Mouse (Mus musculus) forebrain, embryonic 15.5 days (tissue): ENCODE measurements around the gene Olfr826. TPM values are rescaled to one million over a fixed set of nuclear protein-coding genes. Genes with fewer than 3 reads are reported as not detected.
"Not testable (repeated sequence)": the region's sequence is repeated elsewhere in the genome, so short reads cannot be mapped to it uniquely, and the experiment has no call there.

ENCODE experiments used
- ATAC-seq: fragments of 200-750 bp; cut with Nextera tagmentation; replicated peaks from 2 replicates; pipeline ENCODE4 v1.8.0; 2017; ENCODE audit warnings: mild to moderate bottlenecking, moderate TSS enrichment, moderate library complexity
- H3K27ac ChIP-seq: fragments of 300-500 bp; sonication (generic); replicated peaks from 2 replicates; pipeline ENCODE4 v1.5.1; 2015; ENCODE audit warnings: mild to moderate bottlenecking, inconsistent platforms
- H3K27me3 ChIP-seq: fragments of 300-500 bp; sonication (generic); 2 replicates; pipeline ENCODE4 v1.6.1; 2015; ENCODE audit warnings: inconsistent platforms
- H3K36me3 ChIP-seq: fragments of 300-500 bp; sonication (generic); 2 replicates; pipeline ENCODE4 v1.6.1; 2015; ENCODE audit warnings: mild to moderate bottlenecking, inconsistent platforms
- H3K4me1 ChIP-seq: fragments of 300-500 bp; sonication (generic); 2 replicates; pipeline ENCODE4 v1.6.1; 2015; ENCODE audit warnings: inconsistent platforms
- H3K4me2 ChIP-seq: fragments of 300-500 bp; sonication (generic); replicated peaks from 2 replicates; pipeline ENCODE4 v1.6.1; 2015; ENCODE audit warnings: mild to moderate bottlenecking, inconsistent platforms
- H3K4me3 ChIP-seq: fragments of 300-500 bp; sonication (generic); 2 replicates; pipeline ENCODE4 v1.5.1; 2015; ENCODE audit warnings: mild to moderate bottlenecking, inconsistent platforms
- H3K9ac ChIP-seq: fragments of 300-500 bp; sonication (generic); replicated peaks from 2 replicates; pipeline ENCODE4 v1.6.1; 2015; ENCODE audit warnings: mild to moderate bottlenecking, inconsistent platforms
- H3K9me3 ChIP-seq: fragments of 300-500 bp; sonication (generic); 2 replicates; pipeline ENCODE4 v1.6.1; 2016; ENCODE audit warnings: inconsistent platforms
- WGBS: fragments of 180-500 bp; shearing (Covaris S2); methylation state at CpG from one replicate; pipeline ENCODE4 v1.1.7; 2015; ENCODE audit warnings: mixed read lengths; 5-methylcytosine and 5-hydroxymethylcytosine counted together
- polyA plus RNA-seq: library from polyadenylated mRNA; unstranded; fragments of >200 nt; fragmentation: Nextera tagmentation; extraction: Ambion mirVana; gene quantifications from 2 replicates; pipeline ENCODE4 v1.2.1, GENCODE M21; 2015

The Olfr826 gene
- not detected in 2 replicates for polyA plus RNA-seq

DNA sequence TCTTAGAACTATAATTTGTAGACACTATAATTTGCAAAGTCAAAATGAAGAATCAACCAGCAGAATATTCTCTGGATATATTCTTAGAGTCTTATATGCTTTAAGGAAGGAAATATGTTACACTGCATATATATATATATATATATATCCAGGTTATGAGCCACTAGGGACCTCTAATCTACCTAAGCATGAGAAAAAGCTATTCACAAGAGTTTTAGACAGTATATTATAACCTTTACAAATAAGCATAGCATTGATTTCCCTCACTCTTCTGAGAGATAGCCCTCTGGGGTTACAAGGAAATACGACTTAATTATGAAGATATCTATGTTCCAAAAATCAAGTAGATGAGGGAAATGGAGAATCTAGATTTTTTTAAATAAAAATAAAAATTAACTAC is at the start of gene Olfr826:
Gene Olfr826 (minus strand): TSS at position 101 of the 400 bp plus-strand sequence.
- Histone ChIP-seq H3K27ac (no peak within 1 kb of the TSS), H3K4me3 (no peak within 1 kb of the TSS), H3K9ac (no peak within 1 kb of the TSS), H3K27me3 (no peaks in the 10 kb centered on the region), H3K36me3 (no peaks in the 10 kb centered on the region), H3K9me3 (no peaks in the 10 kb centered on the region), H3K4me1 (no peaks in the 10 kb centered on the region), H3K4me2 (no peak within 1 kb of the TSS)
- ATAC-seq: no peak
- WGBS: 67% methylated on average over 1 of the region's 1 CpGs

DNA sequence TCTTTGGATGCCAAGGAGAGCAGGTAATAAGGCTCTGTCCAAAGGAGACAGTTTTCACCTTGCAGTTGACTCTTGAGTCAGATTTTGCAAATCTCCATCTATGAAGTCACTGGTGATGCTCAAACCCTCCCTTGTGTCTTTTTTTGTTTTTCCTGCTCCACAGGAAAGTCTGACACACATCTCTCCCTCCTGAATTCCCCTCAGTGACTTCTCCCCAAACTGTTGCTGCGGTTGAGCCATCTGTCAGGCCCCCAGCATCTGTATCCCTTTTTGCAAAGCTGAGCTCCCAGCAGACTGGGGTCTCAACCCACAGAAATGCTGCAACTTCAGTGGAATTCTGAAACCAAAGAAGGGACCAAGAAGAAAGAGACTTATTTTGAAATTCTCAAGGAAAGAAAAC is 48.1 kb upstream of the Olfr826 start:
- no peaks in the 10 kb centered on the region for H3K27me3 ChIP-seq
- H3K9ac ChIP-seq: no peak overlapping the region
- no peaks in the 10 kb centered on the region for H3K36me3 ChIP-seq
- 63% methylated on average over 1 of the region's 1 CpGs for WGBS
- H3K27ac ChIP-seq: no peak overlapping the region
- no peak overlapping the region for H3K4me2 ChIP-seq
- no peaks in the 10 kb centered on the region for H3K4me1 ChIP-seq
- no peaks in the 10 kb centered on the region for H3K9me3 ChIP-seq
- H3K4me3 ChIP-seq: no peak overlapping the region
- ATAC-seq: no peak

DNA sequence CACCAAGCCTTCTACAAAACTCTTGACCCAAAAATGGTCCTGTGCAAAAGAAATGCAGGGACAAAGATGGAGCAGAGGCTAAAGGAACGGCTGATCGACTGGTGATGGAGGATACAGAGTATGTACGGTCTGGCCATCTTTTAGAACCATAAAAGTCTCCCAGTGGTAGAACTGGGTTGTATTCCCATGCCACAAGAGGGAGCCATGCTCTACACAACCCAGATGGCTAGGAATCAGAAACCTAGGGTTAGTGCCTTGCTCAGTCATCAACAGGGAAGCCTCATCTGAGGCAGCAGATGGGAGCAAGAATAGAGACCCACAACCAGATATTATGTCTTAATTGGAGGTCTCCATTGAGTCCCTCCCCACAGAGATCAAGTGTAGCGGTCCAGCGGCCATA is 45.6 kb upstream of the Olfr826 start:
- Histone ChIP-seq H3K27me3 (no peaks in the 10 kb centered on the region), H3K9ac (no peak overlapping the region), H3K27ac (no peak overlapping the region), H3K9me3 (no peaks in the 10 kb centered on the region), H3K36me3 (no peaks in the 10 kb centered on the region), H3K4me1 (no peaks in the 10 kb centered on the region), H3K4me3 (no peak overlapping the region), H3K4me2 (no peak overlapping the region)
- WGBS: 92% methylated on average over 5 of the region's 5 CpGs
- ATAC-seq: no peak; the same call in 1 of the 2 replicates

DNA sequence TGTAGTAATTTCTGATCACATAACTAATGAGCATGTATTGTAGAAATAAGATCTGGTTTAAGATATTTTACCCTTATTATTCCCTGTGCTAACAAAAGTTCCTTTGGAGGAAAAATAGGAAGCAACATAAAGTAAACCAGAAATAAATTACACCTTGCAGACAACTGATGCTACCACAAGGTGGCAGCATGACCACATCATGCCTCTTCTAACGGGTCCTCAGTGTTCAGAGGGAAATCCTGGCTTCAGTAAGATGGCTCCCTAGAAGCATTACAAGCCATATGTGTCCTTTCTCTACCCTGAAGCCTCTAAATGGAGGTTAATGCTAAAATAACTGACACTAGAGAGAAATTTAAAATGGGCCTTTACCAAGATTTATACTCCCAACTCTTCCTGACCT is 44.3 kb upstream of the Olfr826 start:
- H3K4me1 ChIP-seq: no peaks in the 10 kb centered on the region
- H3K4me3 ChIP-seq: no peak overlapping the region
- WGBS: 3% methylated on average over 1 of the region's 1 CpGs
- H3K36me3 ChIP-seq: no peaks in the 10 kb centered on the region
- peak; percentile 96 for ATAC-seq
- H3K27me3 ChIP-seq: no peaks in the 10 kb centered on the region
- H3K27ac ChIP-seq: no peak overlapping the region
- H3K9ac ChIP-seq: no peak overlapping the region
- H3K9me3 ChIP-seq: no peaks in the 10 kb centered on the region
- no peak overlapping the region for H3K4me2 ChIP-seq

DNA sequence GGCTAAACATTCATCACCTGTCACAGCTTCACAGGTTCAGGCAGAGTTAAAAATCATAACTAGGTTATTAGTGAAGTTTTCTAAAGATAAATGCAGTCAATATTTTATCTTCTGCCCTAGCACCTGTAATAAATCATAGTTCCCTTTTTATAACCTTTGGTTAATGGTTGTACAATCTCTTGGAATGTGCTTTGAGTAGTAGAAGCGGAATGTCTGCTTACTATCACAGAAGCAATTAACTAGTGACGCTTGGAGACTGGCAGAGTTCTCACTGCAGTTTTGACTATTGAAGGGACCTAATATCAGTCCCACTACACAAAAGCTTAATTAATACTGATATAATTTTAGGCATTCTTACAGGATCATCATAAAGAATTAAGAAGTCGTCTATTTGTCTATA is 41.0 kb upstream of the Olfr826 start:
- ATAC-seq: no peak
- no peaks in the 10 kb centered on the region for H3K4me1 ChIP-seq
- no peak overlapping the region for H3K4me3 ChIP-seq
- H3K9me3 ChIP-seq: no peaks in the 10 kb centered on the region
- no peaks in the 10 kb centered on the region for H3K27me3 ChIP-seq
- H3K27ac ChIP-seq: no peak overlapping the region
- H3K4me2 ChIP-seq: no peak overlapping the region
- WGBS: 89% methylated on average over 3 of the region's 3 CpGs
- H3K36me3 ChIP-seq: no peaks in the 10 kb centered on the region
- H3K9ac ChIP-seq: no peak overlapping the region

DNA sequence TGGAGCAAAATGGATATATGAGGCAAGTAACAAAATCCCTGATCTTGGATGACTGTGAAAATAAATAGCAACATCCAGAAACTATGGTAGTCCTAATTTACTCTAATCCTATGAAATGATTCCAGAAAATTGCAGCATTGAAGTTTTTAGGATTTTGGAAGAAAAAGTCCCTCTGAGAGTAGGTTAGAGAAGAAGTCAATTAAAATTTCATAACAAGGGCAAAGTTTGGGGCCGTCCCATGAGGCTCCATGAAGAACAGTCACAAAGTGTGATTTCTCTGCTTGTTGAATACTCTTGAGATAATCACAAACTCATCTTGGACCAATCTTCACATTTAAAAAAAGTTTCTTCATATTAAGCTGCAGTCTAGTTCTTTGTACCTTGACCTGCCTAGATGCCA is 30.3 kb upstream of the Olfr826 start, which contains the start of gene Olfr827:
Gene Olfr827 (minus strand): TSS at position 101 of the 400 bp plus-strand sequence.
- Histone ChIP-seq H3K27ac (no peak within 1 kb of the TSS), H3K4me1 (no peaks in the 10 kb centered on the region), H3K9me3 (no peaks in the 10 kb centered on the region), H3K4me3 (no peak within 1 kb of the TSS), H3K27me3 (no peaks in the 10 kb centered on the region), H3K9ac (no peak within 1 kb of the TSS), H3K36me3 (no peaks in the 10 kb centered on the region), H3K4me2 (no peak within 1 kb of the TSS)
- no peak for ATAC-seq
- 79% methylated on average over 1 of the region's 1 CpGs for WGBS

DNA sequence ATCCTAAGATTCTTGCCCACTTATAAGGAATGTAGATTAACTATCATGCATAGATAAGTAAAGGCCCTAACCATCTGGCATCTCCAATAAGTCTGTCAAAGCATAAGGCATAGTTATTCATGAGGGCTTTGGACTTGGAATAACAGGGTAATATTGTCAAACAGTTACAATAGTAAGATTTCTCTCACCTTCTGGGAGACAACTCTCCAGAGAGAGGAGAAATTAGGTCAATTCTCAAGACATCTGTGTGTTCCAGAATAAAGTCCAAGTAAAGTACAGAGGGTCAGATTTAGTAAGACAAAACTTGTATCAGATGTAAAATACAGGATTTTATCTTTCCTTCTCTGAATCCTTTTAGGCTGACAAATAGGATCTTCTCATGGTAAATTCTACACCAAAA is 17.3 kb downstream of the Olfr826 start, which contains the start of gene Olfr825:
Gene Olfr825 (minus strand): TSS at position 101 of the 400 bp plus-strand sequence.
- H3K27me3 ChIP-seq: no peaks in the 10 kb centered on the region
- H3K9me3 ChIP-seq: no peaks in the 10 kb centered on the region
- no peak within 1 kb of the TSS for H3K4me3 ChIP-seq
- no peak within 1 kb of the TSS for H3K9ac ChIP-seq
- no peaks in the 10 kb centered on the region for H3K36me3 ChIP-seq
- H3K27ac ChIP-seq: no peak within 1 kb of the TSS
- H3K4me2 ChIP-seq: no peak within 1 kb of the TSS
- no peak for ATAC-seq
- no peaks in the 10 kb centered on the region for H3K4me1 ChIP-seq

DNA sequence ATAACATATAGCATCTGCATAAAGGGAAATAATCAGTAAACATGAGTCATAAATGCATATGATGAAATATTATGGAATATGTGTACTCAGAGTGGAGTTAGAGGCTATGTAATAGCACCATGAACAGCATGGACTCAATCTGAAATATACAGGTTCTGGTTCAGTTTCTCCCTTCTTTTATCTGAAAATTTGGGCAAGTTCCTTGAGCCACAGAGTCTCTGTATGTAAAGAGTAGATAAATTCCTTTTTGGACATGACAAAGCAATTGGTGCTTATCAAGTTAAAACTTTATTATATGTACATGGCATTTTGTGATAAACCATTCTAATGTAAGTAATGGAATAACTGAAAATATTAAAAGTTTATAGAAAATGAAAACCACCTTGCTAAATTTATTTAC is 18.8 kb downstream of the Olfr826 start:
- Histone ChIP-seq H3K9me3 (no peaks in the 10 kb centered on the region), H3K36me3 (no peaks in the 10 kb centered on the region), H3K4me2 (no peak overlapping the region), H3K4me3 (no peak overlapping the region), H3K27ac (no peak overlapping the region), H3K9ac (no peak overlapping the region), H3K4me1 (no peaks in the 10 kb centered on the region), H3K27me3 (no peaks in the 10 kb centered on the region)
- no peak for ATAC-seq

DNA sequence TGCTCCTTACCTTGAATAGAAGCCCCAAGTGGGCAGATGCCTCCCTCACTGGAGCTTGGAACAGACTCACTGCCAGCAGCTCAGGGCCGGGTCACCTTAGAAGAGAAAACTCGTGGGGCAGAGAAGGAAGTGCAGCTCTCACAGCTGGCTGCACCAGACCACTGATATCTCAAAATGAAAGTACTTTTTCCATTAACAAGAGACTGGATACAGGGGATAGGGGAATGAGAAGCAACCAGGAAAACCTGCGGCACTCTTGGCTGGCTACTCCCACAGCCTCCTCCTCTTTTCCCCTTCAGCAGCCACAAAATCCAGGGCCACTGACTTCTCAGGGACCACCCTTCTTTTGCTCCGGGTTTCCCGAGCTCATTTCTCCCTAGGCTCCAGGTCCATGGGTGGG is 39.9 kb downstream of the Olfr826 start:
- H3K36me3 ChIP-seq: no peaks in the 10 kb centered on the region
- H3K4me2 ChIP-seq: no peak overlapping the region
- H3K27me3 ChIP-seq: no peaks in the 10 kb centered on the region
- H3K27ac ChIP-seq: no peak overlapping the region
- 85% methylated on average over 5 of the region's 5 CpGs for WGBS
- no peak overlapping the region for H3K9ac ChIP-seq
- no peak overlapping the region for H3K4me3 ChIP-seq
- H3K9me3 ChIP-seq: no peaks in the 10 kb centered on the region
- H3K4me1 ChIP-seq: no peaks in the 10 kb centered on the region
- ATAC-seq: no peak

DNA sequence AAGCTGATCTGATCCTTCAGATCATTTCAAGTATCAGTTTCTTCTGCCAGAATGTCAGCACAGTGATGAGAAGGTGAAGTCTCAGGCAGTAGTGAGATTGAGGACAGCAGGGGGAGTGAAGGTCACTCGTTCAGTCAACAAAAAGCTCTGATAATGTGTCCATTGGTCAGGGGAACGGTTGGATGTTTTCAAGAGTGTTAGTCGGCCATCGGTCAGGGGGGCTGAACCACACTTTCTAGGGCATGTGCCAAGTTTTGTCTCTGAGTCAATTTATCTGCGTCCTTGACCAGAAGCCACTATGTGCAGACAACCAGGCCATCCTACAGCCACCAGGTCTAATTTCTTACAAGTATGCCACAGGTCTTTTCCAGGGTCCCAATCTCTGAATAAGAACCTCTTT is 41.5 kb downstream of the Olfr826 start:
- H3K9me3 ChIP-seq: not testable (repeated sequence)

DNA sequence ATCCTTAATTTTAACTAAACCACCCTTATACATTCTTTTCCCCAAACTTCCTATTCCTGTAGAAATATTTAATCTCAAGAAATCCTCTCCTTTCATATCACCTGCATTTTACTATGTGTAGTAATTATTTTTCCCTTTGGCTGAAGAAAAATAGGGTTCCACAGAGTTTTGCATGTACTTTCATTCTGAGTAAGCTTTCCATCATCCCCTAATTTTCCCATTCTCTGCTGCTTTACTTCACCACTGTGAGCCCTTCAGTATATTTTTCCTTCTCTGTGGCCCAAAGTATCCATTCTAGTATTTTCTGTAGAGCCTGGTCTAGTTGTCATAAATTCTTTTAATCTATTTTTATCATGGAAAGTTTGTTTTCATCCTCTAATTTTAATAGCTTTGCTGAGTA is 49.2 kb downstream of the Olfr826 start:
- Histone ChIP-seq H3K9me3 (no peaks in the 10 kb centered on the region), H3K4me1 (no peaks in the 10 kb centered on the region), H3K9ac (no peak overlapping the region), H3K27ac (no peak overlapping the region), H3K4me2 (no peak overlapping the region), H3K4me3 (no peak overlapping the region), H3K36me3 (no peaks in the 10 kb centered on the region), H3K27me3 (no peaks in the 10 kb centered on the region)
- no peak for ATAC-seq

More for the DNA sequence above, 41.5 kb downstream of the Olfr826 start:
- H3K36me3 ChIP-seq, H3K4me1 ChIP-seq, ATAC-seq, H3K27ac ChIP-seq, H3K4me3 ChIP-seq, H3K4me2 ChIP-seq, H3K27me3 ChIP-seq, H3K9ac ChIP-seq: not testable (repeated sequence)
- WGBS: 90% methylated on average over 5 of the region's 5 CpGs

DNA sequence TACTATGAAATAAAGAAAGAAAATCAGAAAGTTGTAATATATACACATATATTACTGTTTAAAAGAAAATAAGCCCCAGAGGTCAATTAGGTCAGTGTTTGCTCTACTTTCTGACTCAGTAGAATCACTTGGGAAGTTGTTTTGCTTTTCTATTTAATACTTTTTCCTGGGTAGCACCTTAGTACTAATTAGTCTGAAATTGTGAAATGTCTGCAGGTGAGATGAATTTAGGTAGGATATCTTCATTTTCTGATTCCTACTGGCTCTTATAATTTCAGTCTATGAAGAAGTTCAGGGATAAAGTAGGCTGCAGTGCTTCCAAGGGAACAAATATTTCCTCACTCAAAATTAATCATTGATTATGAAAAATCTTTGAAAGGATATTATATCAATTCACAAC is 54.1 kb downstream of the Olfr826 start, which contains the start of gene Olfr824:
Gene Olfr824 (minus strand): TSS at position 101 of the 400 bp plus-strand sequence.
- not testable (repeated sequence) for H3K4me3 ChIP-seq, ATAC-seq

More for the DNA sequence above, 54.1 kb downstream of the Olfr826 start, which contains the start of gene Olfr824:
- not testable (repeated sequence) for H3K9me3 ChIP-seq, H3K36me3 ChIP-seq, H3K4me2 ChIP-seq, H3K9ac ChIP-seq, H3K4me1 ChIP-seq, H3K27me3 ChIP-seq, H3K27ac ChIP-seq
